Mouse (Mus musculus): ENCODE results near the gene Chn1. TPM values are rescaled to one million over a fixed set of nuclear protein-coding genes. Genes with fewer than 3 reads are reported as not detected.

The Chn1 gene
- polyA plus RNA-seq, 1 experiment from 2014 or later = 94.9 TPM

- H3K9ac ChIP-seq (replicated peaks) = peak overlapping the region; percentile 20
- peak overlapping the region; percentile 53; the same call in 1 of the 2 replicates for H3K27ac ChIP-seq (replicated peaks)
These were observed 115.2 kb downstream of the Chn1 start for GRCm38 (mm10) chr2:73659726-73660565.

GRCm38 (mm10) chr2:73659041-73659440, 116.1 kb downstream of the Chn1 start:
- no peak for ATAC-seq (replicated peaks)
- Histone ChIP-seq H3K4me3 (no peak overlapping the region), H3K4me2 (replicated peaks) (no peak overlapping the region), H3K9me3 (no peaks in the 10 kb centered on the region), H3K27ac (replicated peaks) (0 out of 2 replicates have a peak overlapping the region, but pooled peaks have one; percentile 53), H3K9ac (replicated peaks) (no peak overlapping the region), H3K36me3 (no peaks in the 10 kb centered on the region), H3K4me1 (peaks cover 33% of the 10 kb centered on the region), H3K27me3 (no peaks in the 10 kb centered on the region)
- WGBS = 60% methylated on average over 8 of the region's 8 CpGs

More at GRCm38 (mm10) chr2:73659726-73660565, 115.2 kb downstream of the Chn1 start:
- Histone ChIP-seq H3K4me3 (no peak overlapping the region; the same call in 1 of the 2 replicates), H3K27me3 (no peaks in the 10 kb centered on the region), H3K9me3 (no peaks in the 10 kb centered on the region), H3K4me2 (replicated peaks) (peak overlapping the region; percentile 27; the same call in 1 of the 2 replicates), H3K36me3 (no peaks in the 10 kb centered on the region), H3K4me1 (peaks cover 33% of the 10 kb centered on the region)
- 40% methylated on average over 18 of the region's 18 CpGs for WGBS
- ATAC-seq (replicated peaks) = peak; percentile 92

GRCm38 (mm10) chr2:73657961-73658360, 117.2 kb downstream of the Chn1 start:
- Histone ChIP-seq H3K9ac (replicated peaks) (no peak overlapping the region), H3K4me2 (replicated peaks) (no peak overlapping the region), H3K27me3 (no peaks in the 10 kb centered on the region), H3K9me3 (no peaks in the 10 kb centered on the region), H3K4me3 (no peak overlapping the region), H3K4me1 (peaks cover 33% of the 10 kb centered on the region), H3K27ac (replicated peaks) (no peak overlapping the region), H3K36me3 (no peaks in the 10 kb centered on the region; the same call in 1 of the 2 replicates)
- 88% methylated on average over 3 of the region's 3 CpGs for WGBS
- no peak for ATAC-seq (replicated peaks)

GRCm38 (mm10) chr2:73657151-73657550, 118.0 kb downstream of the Chn1 start:
- no peak overlapping the region for H3K27ac ChIP-seq (replicated peaks)
- no peaks in the 10 kb centered on the region for H3K27me3 ChIP-seq
- H3K36me3 ChIP-seq = no peaks in the 10 kb centered on the region; the same call in 1 of the 2 replicates
- peaks cover 33% of the 10 kb centered on the region for H3K4me1 ChIP-seq
- no peak overlapping the region for H3K4me2 ChIP-seq (replicated peaks)
- H3K4me3 ChIP-seq = no peak overlapping the region
- H3K9ac ChIP-seq (replicated peaks) = no peak overlapping the region
- no peaks in the 10 kb centered on the region for H3K9me3 ChIP-seq
- ATAC-seq (replicated peaks) = no peak
- WGBS = 59% methylated on average over 7 of the region's 7 CpGs

- ATAC-seq (replicated peaks) = no peak
These were observed 119.5 kb downstream of the Chn1 start for GRCm38 (mm10) chr2:73655663-73656062.

GRCm38 (mm10) chr2:73654892-73655243, 120.3 kb downstream of the Chn1 start:
- no peak for ATAC-seq (replicated peaks)

More at GRCm38 (mm10) chr2:73655663-73656062, 119.5 kb downstream of the Chn1 start:
- Histone ChIP-seq H3K27ac (replicated peaks) (no peak overlapping the region), H3K4me2 (replicated peaks) (no peak overlapping the region), H3K4me3 (no peak overlapping the region), H3K9ac (replicated peaks) (no peak overlapping the region), H3K4me1 (peaks cover 28% of the 10 kb centered on the region), H3K9me3 (no peaks in the 10 kb centered on the region), H3K36me3 (no peaks in the 10 kb centered on the region; the same call in 1 of the 2 replicates), H3K27me3 (no peaks in the 10 kb centered on the region)
- 76% methylated on average over 4 of the region's 4 CpGs for WGBS

GRCm38 (mm10) chr2:73654059-73654891, 120.9 kb downstream of the Chn1 start:
- Histone ChIP-seq H3K9me3 (no peaks in the 10 kb centered on the region), H3K9ac (replicated peaks) (no peak overlapping the region), H3K36me3 (no peaks in the 10 kb centered on the region; the same call in 1 of the 2 replicates), H3K4me1 (peaks cover 14% of the 10 kb centered on the region), H3K4me2 (replicated peaks) (no peak overlapping the region), H3K4me3 (no peak overlapping the region), H3K27ac (replicated peaks) (no peak overlapping the region), H3K27me3 (no peaks in the 10 kb centered on the region)
- ATAC-seq (replicated peaks) = no peak
- 79% methylated on average over 4 of the region's 4 CpGs for WGBS

More at GRCm38 (mm10) chr2:73654892-73655243, 120.3 kb downstream of the Chn1 start:
- H3K9ac ChIP-seq (replicated peaks) = no peak overlapping the region
- no peaks in the 10 kb centered on the region for H3K9me3 ChIP-seq
- peaks cover 20% of the 10 kb centered on the region for H3K4me1 ChIP-seq
- no peaks in the 10 kb centered on the region; the same call in 1 of the 2 replicates for H3K36me3 ChIP-seq
- WGBS = 59% methylated on average over 1 of the region's 1 CpGs
- no peak overlapping the region for H3K4me3 ChIP-seq
- H3K27me3 ChIP-seq = no peaks in the 10 kb centered on the region
- no peak overlapping the region for H3K27ac ChIP-seq (replicated peaks)
- no peak overlapping the region for H3K4me2 ChIP-seq (replicated peaks)

- H3K4me1 ChIP-seq = no peaks in the 10 kb centered on the region
- no peaks in the 10 kb centered on the region for H3K9me3 ChIP-seq
- H3K36me3 ChIP-seq = no peaks in the 10 kb centered on the region
- no peak overlapping the region for H3K4me3 ChIP-seq
- no peak overlapping the region for H3K27ac ChIP-seq (replicated peaks)
- H3K27me3 ChIP-seq = no peaks in the 10 kb centered on the region
- no peak overlapping the region for H3K4me2 ChIP-seq (replicated peaks)
- no peak overlapping the region for H3K9ac ChIP-seq (replicated peaks)
- no peak for ATAC-seq (replicated peaks)
- WGBS = 96% methylated on average over 6 of the region's 6 CpGs
These were observed 137.5 kb downstream of the Chn1 start for GRCm38 (mm10) chr2:73637688-73638087.

GRCm38 (mm10) chr2:73636387-73636786, 138.8 kb downstream of the Chn1 start:
- ATAC-seq (replicated peaks) = no peak
- no peaks in the 10 kb centered on the region for H3K9me3 ChIP-seq
- H3K4me2 ChIP-seq (replicated peaks) = no peak overlapping the region
- 81% methylated on average over 3 of the region's 3 CpGs for WGBS
- no peak overlapping the region for H3K4me3 ChIP-seq
- H3K27me3 ChIP-seq = no peaks in the 10 kb centered on the region
- no peaks in the 10 kb centered on the region for H3K4me1 ChIP-seq
- H3K36me3 ChIP-seq = no peaks in the 10 kb centered on the region
- no peak overlapping the region for H3K9ac ChIP-seq (replicated peaks)
- no peak overlapping the region for H3K27ac ChIP-seq (replicated peaks)

GRCm38 (mm10) chr2:73631816-73632215, 143.3 kb downstream of the Chn1 start:
- peaks cover 6% of the 10 kb centered on the region; the same call in 1 of the 2 replicates for H3K36me3 ChIP-seq
- H3K27ac ChIP-seq (replicated peaks) = no peak overlapping the region
- no peaks in the 10 kb centered on the region for H3K4me1 ChIP-seq
- no peak overlapping the region for H3K4me2 ChIP-seq (replicated peaks)
- 92% methylated on average over 7 of the region's 7 CpGs for WGBS
- H3K4me3 ChIP-seq = no peak overlapping the region
- H3K27me3 ChIP-seq = no peaks in the 10 kb centered on the region
- no peak for ATAC-seq (replicated peaks)
- no peak overlapping the region for H3K9ac ChIP-seq (replicated peaks)
- no peaks in the 10 kb centered on the region; the same call in 1 of the 2 replicates for H3K9me3 ChIP-seq

- Histone ChIP-seq H3K36me3 (peaks cover 27% of the 10 kb centered on the region), H3K9ac (replicated peaks) (no peak overlapping the region), H3K4me3 (no peak overlapping the region), H3K9me3 (no peaks in the 10 kb centered on the region), H3K4me1 (no peaks in the 10 kb centered on the region), H3K4me2 (replicated peaks) (no peak overlapping the region), H3K27ac (replicated peaks) (no peak overlapping the region), H3K27me3 (no peaks in the 10 kb centered on the region)
- no peak for ATAC-seq (replicated peaks)
- WGBS = 78% methylated on average over 4 of the region's 4 CpGs
These were observed 156.6 kb downstream of the Chn1 start for GRCm38 (mm10) chr2:73618486-73619052.

Measured in forebrain, embryonic 15.5 days (tissue).